Mouse (Mus musculus) bone marrow, adult 2 months (tissue): ENCODE results near the gene Jaml.

Source experiments
- CTCF ChIP-seq: fragments of 200-500 bp; IDR thresholded peaks from 2 replicates; pipeline ENCODE4 v1.5.1; 2011; ENCODE audit warnings: low read length, control low read depth; ENCODE audit not compliant: control insufficient read depth, insufficient read depth
- POLR2A ChIP-seq: fragments of 200-500 bp; IDR thresholded peaks from 2 replicates; pipeline ENCODE4 v1.6.1; 2011; ENCODE audit warnings: low read depth, mild to moderate bottlenecking, control low read depth, low read length, borderline replicate concordance; ENCODE audit not compliant: control insufficient read depth

DNA sequence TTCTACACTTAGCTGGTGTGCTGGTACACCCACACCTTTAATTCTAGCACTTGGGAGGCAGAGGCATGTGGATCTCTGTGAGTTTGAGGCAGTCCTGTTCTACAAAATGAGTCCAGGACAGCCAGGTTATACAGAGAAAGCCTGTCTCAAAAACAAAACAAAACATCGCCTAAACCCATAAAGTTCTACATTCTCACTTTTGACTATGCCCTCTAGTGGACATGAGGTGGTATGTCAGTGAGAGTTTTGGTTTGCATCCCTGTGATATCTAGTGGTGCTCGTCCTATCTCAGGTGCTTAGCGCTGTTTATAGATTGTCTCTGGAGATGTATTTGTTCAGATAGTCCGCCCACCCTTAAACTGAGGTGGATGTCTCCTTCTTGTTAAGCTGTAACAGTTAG lies 30.5 kb upstream of the Jaml start:
- TF ChIP-seq CTCF (peak; percentile 39), POLR2A (no peak)
